Mouse (Mus musculus): Measurements from ENCODE around the gene Efcab9.

DNA sequence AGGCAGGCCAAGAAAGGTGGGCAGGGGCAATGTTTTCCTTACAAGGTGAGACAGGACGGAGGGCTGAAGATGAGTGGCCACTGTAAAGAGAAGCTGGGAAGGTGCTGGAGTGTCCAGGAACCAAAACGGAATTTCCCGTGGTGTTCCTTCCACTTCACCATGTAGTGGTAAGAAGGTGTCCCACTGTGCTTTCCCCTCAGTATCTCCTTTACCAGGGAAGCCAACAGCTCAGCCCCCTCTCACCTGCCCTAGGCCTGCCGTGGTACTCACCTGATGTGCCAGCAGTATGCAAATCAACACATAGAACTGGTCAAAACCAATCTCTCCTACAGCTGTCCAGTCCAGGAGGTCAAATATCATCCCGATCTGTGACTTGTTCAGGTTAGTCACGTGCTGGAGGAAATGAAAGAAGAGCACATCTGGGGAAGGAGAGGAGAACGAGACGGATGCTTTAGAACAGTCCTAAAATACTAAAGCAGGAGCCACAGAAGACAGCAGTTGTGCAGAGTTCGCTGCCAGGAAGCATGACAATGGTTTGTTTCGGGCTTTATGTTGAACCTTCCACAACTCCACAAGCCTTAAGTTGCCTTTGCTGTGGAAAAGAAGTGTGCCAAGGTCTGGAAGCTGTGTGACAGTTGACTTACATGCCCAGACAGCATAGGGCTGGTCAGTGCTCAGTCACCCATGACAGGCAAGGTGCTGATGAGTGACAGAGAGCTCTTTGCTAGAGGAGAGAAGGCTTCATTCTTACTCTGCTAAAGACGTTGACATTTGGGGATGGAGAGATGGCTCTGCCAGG, 7.6 kb downstream of the Efcab9 start:
- no peak for TF ChIP-seq CTCF (IDR thresholded peaks at IDR 0.05; ENCODE audit: borderline replicate concordance, insufficient read depth, low read length)
- no peak for TF ChIP-seq POLR2A (IDR thresholded peaks at IDR 0.05; ENCODE audit: low read depth, low read length)

All from embryonic fibroblast, embryonic 13.5 days (primary cell).